Mouse (Mus musculus) heart, postnatal 36 days (tissue): ENCODE results near the gene Mkln1. TPM values are rescaled to one million over a fixed set of nuclear protein-coding genes. Genes with fewer than 3 reads are reported as not detected.

ENCODE experiments used
- DNase-seq, 2 experiments: peaks; one replicate each; pipeline ENCODE4 v3.0.0; 2021 to 2022
- intact Hi-C: fragments of 180-260 bp; cut with DNase I; formaldehyde crosslinking; loops from one replicate; pipeline ENCODE4 v1.15.1; 2025
- total RNA-seq, 2 experiments: library from RNA; stranded (reverse); gene quantifications; 2 replicates each; pipeline ENCODE4 v1.2.3; 2021

The Mkln1 gene
- total RNA-seq, 2 experiments from 2014 or later = 160 to 171 TPM

- intact Hi-C loops = no loop called here
- no peak for DNase-seq
These were observed 101.3 kb downstream of the Mkln1 start for GRCm38 (mm10) chr6:31499836-31500235.

GRCm38 (mm10) chr6:31500260-31500659 lies 101.7 kb downstream of the Mkln1 start:
- intact Hi-C loops = no loop called here
- no peak for DNase-seq

GRCm38 (mm10) chr6:31500691-31501090 lies 102.2 kb downstream of the Mkln1 start:
- intact Hi-C loops = no loop called here
- no peak for DNase-seq

- intact Hi-C loops = no loop called here
- no peak for DNase-seq
These were observed 104.1 kb downstream of the Mkln1 start for GRCm38 (mm10) chr6:31502614-31503013.

- no peak for DNase-seq
- intact Hi-C loops = no loop called here
These were observed 115.2 kb downstream of the Mkln1 start for GRCm38 (mm10) chr6:31513726-31514125.

- DNase-seq = no peak
- intact Hi-C loops = no loop called here
These were observed 119.3 kb downstream of the Mkln1 start for GRCm38 (mm10) chr6:31517681-31518337.

- intact Hi-C loops = no loop called here
- peak; percentile 39 to 41 for DNase-seq
These were observed 119.8 kb downstream of the Mkln1 start for GRCm38 (mm10) chr6:31518338-31518698.

GRCm38 (mm10) chr6:31519001-31519471 lies 120.5 kb downstream of the Mkln1 start:
- no peak for DNase-seq

GRCm38 (mm10) chr6:31520486-31521215 lies 122.1 kb downstream of the Mkln1 start:
- DNase-seq = no peak
- intact Hi-C loops = no loop called here

More at GRCm38 (mm10) chr6:31519001-31519471, 120.5 kb downstream of the Mkln1 start:
- intact Hi-C loops = no loop called here

GRCm38 (mm10) chr6:31521491-31522355 lies 123.2 kb downstream of the Mkln1 start:
- DNase-seq = no peak
- intact Hi-C loops = no loop called here

GRCm38 (mm10) chr6:31522478-31522877 lies 123.9 kb downstream of the Mkln1 start:
- intact Hi-C loops = no loop called here
- DNase-seq = no peak

- DNase-seq = no peak
- intact Hi-C loops = no loop called here
These were observed 124.5 kb downstream of the Mkln1 start for GRCm38 (mm10) chr6:31523039-31523438.

- no peak for DNase-seq
- intact Hi-C loops = no loop called here
These were observed 125.1 kb downstream of the Mkln1 start for GRCm38 (mm10) chr6:31523657-31524056.

- intact Hi-C loops = no loop called here
- no peak for DNase-seq
These were observed 125.6 kb downstream of the Mkln1 start for GRCm38 (mm10) chr6:31524121-31524520.

GRCm38 (mm10) chr6:31524647-31525046 lies 126.1 kb downstream of the Mkln1 start:
- DNase-seq = no peak

GRCm38 (mm10) chr6:31525231-31525900 lies 126.8 kb downstream of the Mkln1 start:
- DNase-seq = peak; percentile 53 to 69
- intact Hi-C loops = no loop called here

More at GRCm38 (mm10) chr6:31524647-31525046, 126.1 kb downstream of the Mkln1 start:
- intact Hi-C loops = no loop called here

- intact Hi-C loops = no loop called here
- DNase-seq = no peak
These were observed 128.4 kb downstream of the Mkln1 start for GRCm38 (mm10) chr6:31526929-31527328.

- DNase-seq = peak in 1 of 2 experiments; percentile 59
- intact Hi-C loops = loop anchor here (1.0 to 2.0 kb wide), 2 partner anchors 35 to 111 kb away; partner anchors contain the start of gene Podxl
These were observed 129.4 kb downstream of the Mkln1 start for GRCm38 (mm10) chr6:31527897-31528296.

GRCm38 (mm10) chr6:31528339-31528738 lies 129.8 kb downstream of the Mkln1 start:
- no peak for DNase-seq
- intact Hi-C loops = loop anchor here (1.0 to 2.0 kb wide), 2 partner anchors 34 to 111 kb away; partner anchors contain the start of gene Podxl

GRCm38 (mm10) chr6:31531880-31532279 lies 133.3 kb downstream of the Mkln1 start:
- DNase-seq = no peak
- intact Hi-C loops = no loop called here
